In the genomic region with DNA sequence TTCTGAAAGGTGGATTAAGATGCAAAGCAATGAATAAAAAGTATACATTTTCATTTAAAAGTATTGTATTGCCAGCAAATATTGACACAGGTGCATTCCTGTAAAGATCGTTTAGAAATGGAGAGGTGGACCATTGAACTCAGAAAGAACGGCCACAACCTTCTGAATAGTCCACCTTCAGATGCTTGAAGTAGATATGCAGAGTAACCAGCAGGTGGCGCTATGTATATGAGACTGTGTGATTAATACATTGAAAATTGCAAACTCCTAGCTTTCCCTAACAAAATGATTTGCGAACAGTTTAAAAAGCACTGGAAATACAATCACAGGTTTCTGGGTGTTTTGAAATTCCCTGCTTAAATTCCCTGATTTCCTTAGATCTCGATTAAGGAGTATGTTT, we compare ENCODE assay signal across 10 mouse cellular contexts.
DNase-seq lines count a peak whose midpoint lies in the region; ATAC-seq and TF ChIP-seq lines count a peak whose summit lies in the region.
"Had no signal": no experiment of that assay in that cellular context is flagged by ENCODE, and none has a peak within 500 bp of the region (broad histone marks: within the 10 kb centered on the region; RNA-seq: fewer than 3 reads in every experiment).

No protein-coding gene starts in this region.

- H3K4me3 ChIP-seq in liver, adult 2 months (ENCODE audit: insufficient read depth, low read depth, low read length), result no peak overlapping the region
- no peak overlapping the region for H3K4me3 ChIP-seq in liver, embryonic 11.5 days (ENCODE audit: low read depth, low read length)
- H3K4me3 ChIP-seq in intestine, embryonic 14.5 days (ENCODE audit: low read depth, low read length), result no peak overlapping the region
- H3K4me3 ChIP-seq in midbrain, embryonic 13.5 days (replicated peaks), result no peak overlapping the region
- no peak overlapping the region for H3K4me3 ChIP-seq in testis, adult 2 months (ENCODE audit: control insufficient read depth, low read depth, low read length)
- H3K4me3 ChIP-seq: embryonic facial prominence, embryonic 12.5 days; megakaryocyte, embryonic 14.5 days had no signal

- TF ChIP-seq CTCF in liver, adult 2 months (IDR thresholded peaks at IDR 0.05; ENCODE audit: low read depth, low read length), result peak; percentile 24; the same call in 1 of the 2 replicates
- TF ChIP-seq CTCF in testis, adult 2 months (IDR thresholded peaks at IDR 0.05; ENCODE audit: control insufficient read depth, insufficient read depth, insufficient replicate concordance, low read depth, low read length), result peak; percentile 17; the same call in 1 of the 2 replicates

- no peaks in the 10 kb centered on the region for H3K36me3 ChIP-seq in liver, adult 2 months (ENCODE audit: control insufficient read depth, insufficient read depth, low read length)
- H3K36me3 ChIP-seq in liver, embryonic 11.5 days (ENCODE audit: control insufficient read depth, insufficient read depth, low read length), result no peaks in the 10 kb centered on the region
- H3K36me3 ChIP-seq in intestine, embryonic 14.5 days (ENCODE audit: control insufficient read depth, insufficient read depth, low read length), result no peaks in the 10 kb centered on the region
- H3K36me3 ChIP-seq in midbrain, embryonic 13.5 days, result no peaks in the 10 kb centered on the region
- H3K36me3 ChIP-seq in testis, adult 2 months (ENCODE audit: control insufficient read depth, insufficient read depth, low read length), result no peaks in the 10 kb centered on the region
- H3K36me3 ChIP-seq: embryonic facial prominence, embryonic 12.5 days had no signal

- H3K9me3 ChIP-seq in liver, embryonic 11.5 days (ENCODE audit: control insufficient read depth, low read length), result no peaks in the 10 kb centered on the region
- H3K9me3 ChIP-seq in intestine, embryonic 14.5 days (ENCODE audit: control insufficient read depth, low read length), result no peaks in the 10 kb centered on the region
- H3K9me3 ChIP-seq in midbrain, embryonic 13.5 days, result no peaks in the 10 kb centered on the region
- H3K9me3 ChIP-seq: embryonic facial prominence, embryonic 12.5 days; megakaryocyte, embryonic 14.5 days had no signal

- H3K27me3 ChIP-seq in liver, adult 2 months (ENCODE audit: control insufficient read depth, insufficient read depth, low read length), result no peaks in the 10 kb centered on the region
- H3K27me3 ChIP-seq in liver, embryonic 11.5 days (replicated peaks; ENCODE audit: control insufficient read depth, insufficient read depth, low read length), result no peaks in the 10 kb centered on the region
- H3K27me3 ChIP-seq in intestine, embryonic 14.5 days (replicated peaks; ENCODE audit: control insufficient read depth, insufficient read depth, low read length), result no peaks in the 10 kb centered on the region
- no peaks in the 10 kb centered on the region for H3K27me3 ChIP-seq in midbrain, embryonic 13.5 days
- no peaks in the 10 kb centered on the region for H3K27me3 ChIP-seq in testis, adult 2 months (ENCODE audit: control insufficient read depth, insufficient read depth, low read length)
- H3K27me3 ChIP-seq: embryonic facial prominence, embryonic 12.5 days; megakaryocyte, embryonic 14.5 days had no signal

- no peak overlapping the region for H3K4me2 ChIP-seq in liver, embryonic 11.5 days
- no peak overlapping the region for H3K4me2 ChIP-seq in intestine, embryonic 14.5 days (ENCODE audit: low read length)
- no peak overlapping the region for H3K4me2 ChIP-seq in midbrain, embryonic 13.5 days (replicated peaks)
- H3K4me2 ChIP-seq: embryonic facial prominence, embryonic 12.5 days had no signal

- TF ChIP-seq POLR2A in liver, adult 2 months (IDR thresholded peaks at IDR 0.05; ENCODE audit: extremely low read depth, insufficient read depth, low read length), result no peak
- no peak for TF ChIP-seq POLR2A in testis, adult 2 months (IDR thresholded peaks at IDR 0.05; ENCODE audit: control insufficient read depth, low read depth, low read length)

- no peaks in the 10 kb centered on the region for H3K79me2 ChIP-seq in liver, adult 2 months (ENCODE audit: control insufficient read depth, insufficient read depth, low read length)

- peak; percentile 44 for DNase-seq in liver, adult 2 months (ENCODE audit: extremely low read depth, low read depth, low spot score)
- no peak for DNase-seq in liver, embryonic 11.5 days (ENCODE audit: low spot score)
- peak; percentile 71 for DNase-seq in adrenal gland, postnatal 10 days
- peak; percentile 60 for DNase-seq in intestine, embryonic 14.5 days (ENCODE audit: low spot score)
- peak; percentile 14 for DNase-seq in left cerebral cortex, adult 11 months (ENCODE audit: low spot score)

- H3K27ac ChIP-seq in liver, adult 2 months (replicated peaks; ENCODE audit: insufficient read depth, low read depth, low read length), result no peak overlapping the region
- no peak overlapping the region for H3K27ac ChIP-seq in liver, embryonic 11.5 days (ENCODE audit: low read depth, low read length)
- no peak overlapping the region for H3K27ac ChIP-seq in intestine, embryonic 14.5 days (ENCODE audit: low read depth)
- H3K27ac ChIP-seq in midbrain, embryonic 13.5 days, result no peak overlapping the region
- no peak overlapping the region for H3K27ac ChIP-seq in testis, adult 2 months (ENCODE audit: control insufficient read depth, insufficient read depth, low read depth, low read length)
- H3K27ac ChIP-seq: embryonic facial prominence, embryonic 12.5 days had no signal

- WGBS in liver, adult 2 months, result 14% methylated on average over 5 of the region's 5 CpGs
- 16% methylated on average over 5 of the region's 5 CpGs for WGBS in liver, embryonic 11.5 days
- WGBS in intestine, embryonic 14.5 days, result 12% methylated on average over 5 of the region's 5 CpGs
- WGBS in midbrain, embryonic 13.5 days, result 17% methylated on average over 5 of the region's 5 CpGs

- no peak for ATAC-seq in liver, embryonic 11.5 days (replicated peaks; ENCODE audit: low FRiP score)
- ATAC-seq in erythroid progenitor cell, adult 5-6 weeks (replicated peaks; ENCODE audit: low FRiP score, poor library complexity, severe bottlenecking), result peak; percentile 67
- ATAC-seq in intestine, embryonic 14.5 days (replicated peaks; ENCODE audit: low FRiP score, low TSS enrichment, low read depth), result 0 out of 2 replicates have a peak, but pooled peaks have one; percentile 32
- ATAC-seq in midbrain, embryonic 13.5 days, result peak; percentile 66; the same call in 1 of the 2 replicates

- no peak overlapping the region for H3K9ac ChIP-seq in liver, adult 2 months (ENCODE audit: low read depth, low read length)
- no peak overlapping the region for H3K9ac ChIP-seq in liver, embryonic 11.5 days (ENCODE audit: low read depth, low read length)
- H3K9ac ChIP-seq in intestine, embryonic 14.5 days (ENCODE audit: low read length), result no peak overlapping the region
- no peak overlapping the region for H3K9ac ChIP-seq in midbrain, embryonic 13.5 days (replicated peaks)
- H3K9ac ChIP-seq: embryonic facial prominence, embryonic 12.5 days had no signal

- H3K4me1 ChIP-seq in liver, adult 2 months (ENCODE audit: control insufficient read depth, insufficient read depth, low read length), result no peaks in the 10 kb centered on the region
- no peaks in the 10 kb centered on the region for H3K4me1 ChIP-seq in liver, embryonic 11.5 days (replicated peaks; ENCODE audit: control insufficient read depth, insufficient read depth, low read length)
- no peaks in the 10 kb centered on the region for H3K4me1 ChIP-seq in intestine, embryonic 14.5 days (replicated peaks; ENCODE audit: control insufficient read depth, insufficient read depth, low read length)
- no peaks in the 10 kb centered on the region for H3K4me1 ChIP-seq in midbrain, embryonic 13.5 days (replicated peaks)
- no peaks in the 10 kb centered on the region for H3K4me1 ChIP-seq in testis, adult 2 months (ENCODE audit: control insufficient read depth, insufficient read depth, low read length)
- H3K4me1 ChIP-seq: embryonic facial prominence, embryonic 12.5 days; megakaryocyte, embryonic 14.5 days had no signal
